Mouse (Mus musculus): ENCODE measurements at regions not wholly inside any gene's neighbourhood (a gene's known extent, or its start where the extent isn't known, plus 50 kb on each side); places are given as distances from the start of the nearest gene placed in this dataset.
"Not testable (repeated sequence)": the region's sequence is repeated elsewhere in the genome, so short reads cannot be mapped to it uniquely, and the experiment has no call there.

DNA sequence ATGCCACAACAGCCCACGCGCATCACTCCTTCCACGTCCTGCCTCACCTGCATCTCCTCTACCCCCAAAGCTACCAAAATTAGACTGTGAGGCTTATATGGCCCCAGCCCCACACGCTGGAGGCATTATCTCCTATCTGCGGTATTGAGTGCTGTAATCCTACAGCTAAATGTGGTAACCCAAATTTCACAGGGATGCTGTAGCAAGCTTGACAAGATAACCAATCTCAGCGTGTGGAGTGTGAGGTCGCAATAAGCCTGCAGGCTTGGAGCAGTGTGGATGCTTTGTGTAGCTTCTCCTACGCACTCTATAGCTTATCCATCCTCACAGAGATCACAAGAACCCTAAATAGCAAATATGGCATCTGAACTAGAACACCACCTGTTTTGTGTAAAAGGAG is 251.2 kb upstream of the Kcnh8 start:
- no peak for DNase-seq (ENCODE audit: low spot score)

DNA sequence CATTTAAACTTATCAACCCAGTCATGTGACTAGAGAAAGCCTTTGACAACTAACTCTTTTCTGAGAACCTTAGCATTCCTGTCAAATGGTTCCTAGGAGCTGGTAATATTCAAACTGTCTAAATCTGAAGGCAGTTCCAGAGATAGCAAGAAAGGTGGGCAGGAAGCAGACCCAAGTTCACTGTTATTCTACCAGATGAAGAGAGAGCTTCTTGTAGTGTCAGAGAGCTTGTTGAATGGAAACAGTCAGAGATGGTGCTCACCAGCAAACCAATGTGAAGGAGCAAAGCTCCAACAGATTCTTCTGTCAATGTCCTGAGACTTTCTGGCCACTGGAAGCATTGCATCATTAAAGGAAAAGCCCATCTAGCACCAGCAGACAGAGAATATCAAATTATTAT is 251.8 kb upstream of the Kcnh8 start:
- DNase-seq (ENCODE audit: low spot score), result no peak

DNA sequence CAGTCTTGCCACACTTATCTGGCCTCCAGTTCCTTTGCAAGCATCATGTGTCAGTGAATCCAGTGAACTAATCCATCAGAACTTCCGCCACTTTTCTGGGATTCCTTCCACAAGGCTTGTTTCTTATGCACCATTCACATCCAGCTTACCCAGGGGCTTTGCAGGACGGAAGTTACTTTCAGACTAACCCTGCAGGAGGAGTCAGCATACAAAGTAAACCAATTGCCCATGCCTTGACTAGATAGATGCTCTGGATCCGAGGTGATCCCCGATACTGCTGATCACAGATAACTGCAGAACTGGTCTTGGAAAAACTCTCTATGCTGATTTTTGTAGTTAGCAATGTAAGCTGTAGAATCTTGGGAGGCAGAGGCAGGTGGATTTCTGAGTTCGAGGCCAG is 252.6 kb upstream of the Kcnh8 start:
- no peak for DNase-seq (ENCODE audit: low spot score)

DNA sequence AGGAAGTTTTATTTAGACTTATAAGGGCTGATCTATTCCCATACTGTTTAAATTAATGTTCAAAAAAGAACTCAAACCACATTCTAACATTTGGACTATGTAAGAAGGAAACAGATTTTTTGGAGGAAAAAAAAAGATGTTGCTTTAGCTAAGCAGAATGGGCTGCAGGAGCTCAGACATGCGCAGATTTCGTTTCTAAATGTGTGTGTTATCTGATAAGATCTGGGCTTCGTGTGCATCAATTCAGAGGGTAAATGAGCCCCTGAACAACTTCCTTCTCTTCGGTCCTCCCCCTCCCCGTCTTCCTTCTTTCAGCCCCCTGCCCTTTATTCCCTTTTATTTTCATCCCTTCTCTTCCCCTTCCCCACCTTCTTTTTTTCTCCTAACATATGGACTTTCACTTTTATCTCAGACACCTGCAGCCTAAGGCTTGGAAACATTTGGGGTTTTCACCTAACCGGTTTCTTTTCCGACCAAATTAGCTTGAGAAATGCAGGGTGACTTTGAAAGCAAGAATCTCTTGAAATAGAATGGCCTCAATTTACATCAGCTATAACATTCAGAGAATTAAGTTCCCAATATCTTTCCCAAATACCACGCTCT is 253.9 kb upstream of the Kcnh8 start:
- DNase-seq (ENCODE audit: low spot score), result no peak

DNA sequence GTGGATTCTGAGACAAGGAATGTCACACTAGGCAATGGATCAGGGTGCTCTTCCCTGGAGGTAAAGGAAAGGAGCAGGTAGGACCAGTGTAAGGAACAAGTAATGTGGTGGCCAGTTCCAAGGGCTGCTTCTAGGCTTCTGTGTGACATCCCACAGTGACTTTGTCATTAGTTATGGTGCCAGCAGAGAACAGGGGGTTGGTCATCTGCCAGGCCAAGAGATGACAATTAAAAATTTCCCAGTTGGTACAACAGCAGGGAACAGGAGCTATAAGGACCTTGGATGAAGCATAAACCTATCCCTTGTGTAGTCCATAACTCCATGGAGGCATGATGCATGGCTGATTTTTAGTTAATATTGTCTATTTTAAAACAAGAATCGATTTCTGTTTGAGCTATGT is 281.9 kb upstream of the Kcnh8 start:
- no peak for DNase-seq (ENCODE audit: low spot score)

DNA sequence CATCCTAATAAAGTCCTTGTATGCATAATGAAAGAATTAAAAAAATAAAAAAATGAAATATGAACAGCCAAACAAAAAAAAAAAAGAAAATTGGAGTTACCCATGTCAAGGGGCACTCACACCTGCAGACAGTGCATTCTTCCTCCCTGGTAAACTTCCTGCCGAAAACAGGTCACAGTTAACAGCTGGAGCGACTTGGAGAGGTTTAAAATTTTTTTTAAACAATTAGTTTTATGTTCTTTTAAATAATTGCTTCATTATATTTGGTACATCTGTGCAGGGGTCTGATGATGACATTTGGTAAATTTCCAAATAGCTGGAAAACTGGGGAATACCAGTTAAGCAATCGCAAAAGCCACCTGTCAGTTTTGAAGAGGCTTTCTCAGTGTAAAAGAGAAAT is 285.5 kb upstream of the Kcnh8 start:
- DNase-seq (ENCODE audit: low spot score), result no peak

DNA sequence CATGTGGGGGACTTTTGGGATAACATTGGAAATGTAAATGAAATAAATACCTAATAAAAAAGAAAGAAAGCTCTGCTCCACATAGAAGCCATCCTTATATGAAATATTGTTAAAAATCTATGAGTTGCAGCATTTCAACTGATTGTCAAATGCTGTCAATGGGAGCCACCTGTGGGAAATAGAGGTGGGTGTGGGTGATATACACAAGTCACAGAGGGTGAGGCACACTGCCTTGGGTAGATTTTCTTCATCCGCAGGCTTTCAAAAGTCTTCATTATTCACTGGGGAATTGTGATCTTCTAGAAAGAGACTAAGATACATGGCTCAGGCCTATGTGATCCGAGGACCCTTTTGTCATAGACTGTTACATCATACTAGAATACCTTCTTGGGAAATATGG is 286.6 kb upstream of the Kcnh8 start:
- no peak for DNase-seq (ENCODE audit: low spot score)

DNA sequence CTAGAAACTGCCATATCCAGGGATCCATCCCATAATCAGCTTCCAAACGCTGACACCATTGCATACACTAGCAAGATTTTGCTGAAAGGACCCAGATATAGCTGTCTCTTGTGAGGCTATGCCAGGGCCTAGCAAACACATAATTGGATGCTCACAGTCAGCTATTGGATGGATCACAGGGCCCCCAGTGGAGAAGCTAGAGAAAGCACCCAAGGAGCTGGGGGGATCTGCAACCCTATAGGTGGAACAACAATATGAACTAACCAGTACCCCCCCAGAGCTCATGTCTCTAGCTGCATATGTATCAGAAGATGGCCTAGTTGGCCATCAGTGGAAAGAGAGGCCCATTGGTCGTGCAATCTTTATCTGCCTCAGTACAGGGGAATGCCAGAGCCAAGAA is 287.1 kb upstream of the Kcnh8 start:
- not testable (repeated sequence) for DNase-seq (ENCODE audit: low spot score)

DNA sequence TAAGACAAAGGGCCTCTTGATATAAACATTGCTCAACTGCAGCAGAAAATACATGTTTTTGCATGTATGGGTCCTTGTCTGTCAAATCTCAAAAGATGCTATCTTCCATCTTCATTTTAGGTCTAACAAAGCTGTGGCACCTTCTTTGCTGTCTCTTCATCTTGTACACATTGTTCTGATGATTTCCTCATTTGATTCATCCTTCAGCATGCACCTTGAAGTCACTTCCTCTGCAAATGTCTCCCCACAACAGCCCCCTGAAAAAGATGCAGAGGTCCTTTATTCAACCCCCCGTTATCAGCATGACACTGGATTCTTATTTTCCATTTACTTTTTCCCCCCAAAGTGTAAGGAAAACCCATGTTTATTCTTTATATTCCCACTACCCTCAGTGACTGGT is 290.5 kb upstream of the Kcnh8 start:
- DNase-seq (ENCODE audit: low spot score), result no peak

DNA sequence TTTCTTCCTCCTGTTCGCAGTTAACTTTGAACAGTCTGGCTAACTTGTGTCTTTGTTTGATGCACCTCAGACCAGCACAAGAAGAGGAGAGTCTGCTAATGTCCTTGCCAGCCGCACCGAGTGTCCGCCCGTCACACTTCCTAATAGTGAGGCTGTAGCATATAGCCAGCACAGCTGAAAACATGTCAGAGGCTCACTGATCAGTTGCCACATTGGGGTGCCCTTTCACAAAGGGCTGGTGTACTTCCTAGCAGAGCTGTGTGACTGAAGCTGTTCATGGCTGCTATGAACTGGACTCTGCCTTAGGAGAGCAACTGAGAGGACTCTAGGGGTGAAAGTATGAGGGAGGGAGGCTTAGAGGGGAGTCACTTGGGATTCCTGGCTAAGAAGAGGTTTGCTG is 293.7 kb upstream of the Kcnh8 start:
- no peak for DNase-seq (ENCODE audit: low spot score)

DNA sequence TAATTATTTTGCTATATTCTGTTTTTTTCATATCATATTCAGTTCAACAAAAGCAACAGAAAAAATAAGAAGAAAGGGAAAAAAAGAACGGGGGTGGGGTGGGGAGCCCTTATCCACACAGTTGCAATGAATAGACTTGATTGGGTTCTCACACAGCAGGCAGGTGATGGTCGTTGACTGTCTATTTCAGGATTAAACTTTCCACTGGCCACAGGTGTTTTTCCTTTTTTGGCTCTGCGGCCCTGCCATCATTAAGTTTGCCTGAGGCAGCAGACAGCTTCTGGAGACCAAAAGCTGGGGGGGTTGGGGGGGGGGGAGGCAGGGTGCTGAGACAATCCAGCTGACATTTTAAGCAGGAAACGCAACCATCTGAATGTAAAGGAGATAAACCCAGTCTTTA is 298.4 kb upstream of the Kcnh8 start:
- no peak for DNase-seq (ENCODE audit: low spot score)

DNA sequence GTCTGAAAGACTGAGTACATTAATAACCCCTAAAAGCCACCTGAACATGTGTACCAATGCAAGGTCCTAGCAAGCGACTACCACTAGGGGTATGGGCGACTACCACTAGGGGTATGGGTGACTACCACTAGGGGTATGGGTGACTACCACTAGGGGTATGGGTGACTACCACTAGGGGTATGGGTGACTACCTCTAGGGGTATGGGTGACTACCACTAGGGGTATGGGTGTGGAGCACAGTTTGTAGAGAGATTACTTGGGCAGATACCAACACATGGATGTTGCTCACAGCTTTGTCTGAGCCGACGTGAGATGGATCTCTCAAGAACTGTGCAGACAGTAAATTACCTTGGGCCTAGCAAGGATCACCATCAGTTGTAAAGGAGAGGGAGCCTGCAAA is 299.2 kb upstream of the Kcnh8 start:
- DNase-seq (ENCODE audit: low spot score), result no peak

DNA sequence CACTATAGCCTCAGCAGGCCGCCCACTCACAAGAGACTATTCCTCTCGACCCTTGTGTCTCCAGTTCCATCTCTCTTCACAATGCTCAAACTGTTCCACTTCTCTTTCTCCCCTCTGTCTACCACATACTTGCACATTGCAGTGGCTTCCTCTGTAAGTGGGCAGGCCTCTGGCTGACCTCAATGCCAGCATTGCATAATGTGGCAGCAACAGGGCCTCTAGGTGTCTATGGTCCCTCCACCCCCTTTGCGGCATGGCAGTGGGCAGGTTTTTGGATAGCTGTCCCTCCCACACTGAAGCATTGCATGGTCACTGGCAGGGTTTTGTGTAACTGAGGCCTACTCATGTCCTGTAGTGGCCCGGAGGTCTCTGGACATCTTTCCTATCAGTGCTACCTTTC is 302.7 kb upstream of the Kcnh8 start:
- DNase-seq (ENCODE audit: low spot score), result no peak

DNA sequence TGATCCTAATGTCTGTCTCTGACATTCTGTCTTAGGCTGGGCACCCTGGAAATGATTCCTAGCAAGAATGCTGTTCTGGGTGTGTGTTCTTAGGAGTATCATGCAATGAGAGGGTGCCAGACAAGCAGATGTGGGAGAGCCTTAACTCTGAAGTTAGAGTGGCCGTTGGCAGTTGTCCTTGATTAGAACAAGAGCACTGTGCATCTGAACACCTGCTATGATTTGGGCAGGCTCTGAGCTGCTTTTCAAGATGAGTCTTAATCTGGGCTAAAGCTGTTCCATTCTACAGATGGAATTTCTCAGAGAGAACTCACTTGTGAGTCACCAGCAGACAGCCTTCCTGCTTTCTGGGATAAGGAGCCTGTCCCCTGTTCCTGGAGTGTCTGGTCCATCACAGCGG is 317.1 kb upstream of the Kcnh8 start:
- DNase-seq (ENCODE audit: low spot score), result no peak

DNA sequence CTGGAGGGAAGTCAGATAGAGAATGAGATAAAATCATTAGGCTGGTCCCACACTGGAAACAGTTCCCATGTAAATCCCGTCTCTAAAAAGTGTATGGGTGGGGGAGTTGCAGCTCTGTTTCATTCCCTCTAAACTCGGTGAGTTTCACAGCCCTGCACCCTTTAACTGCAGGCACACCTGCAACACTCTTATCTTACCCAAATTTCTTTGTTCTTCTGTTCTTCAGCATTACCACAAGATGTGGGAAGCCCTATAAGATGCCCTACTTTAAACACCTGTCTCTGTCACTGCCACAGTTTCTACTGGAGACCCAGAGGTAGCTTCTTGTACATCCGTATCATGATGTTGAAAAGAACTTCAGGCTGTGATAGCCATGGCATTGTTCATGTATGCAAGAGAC is 320.2 kb upstream of the Kcnh8 start:
- DNase-seq (ENCODE audit: low spot score), result no peak

DNA sequence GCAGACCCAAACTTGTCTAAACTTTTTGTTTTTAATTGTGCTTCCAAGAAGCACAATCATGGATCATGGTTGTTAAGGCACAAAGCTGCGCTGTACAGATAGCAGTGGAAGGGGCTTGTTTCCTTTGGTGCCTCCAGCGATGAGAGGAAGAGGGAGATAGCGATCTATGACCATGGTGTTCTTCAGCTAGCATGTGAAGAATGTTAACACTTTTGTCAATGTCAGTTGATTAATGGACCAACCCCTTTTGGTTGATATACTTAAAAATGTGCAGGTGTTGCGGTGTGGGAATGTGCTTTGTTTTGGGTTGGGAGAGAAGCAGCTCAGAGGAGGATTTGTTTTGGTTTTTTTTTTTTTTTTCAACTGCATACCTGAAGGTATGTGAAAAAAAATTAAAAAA is 324.0 kb upstream of the Kcnh8 start:
- DNase-seq (ENCODE audit: low spot score), result no peak

DNA sequence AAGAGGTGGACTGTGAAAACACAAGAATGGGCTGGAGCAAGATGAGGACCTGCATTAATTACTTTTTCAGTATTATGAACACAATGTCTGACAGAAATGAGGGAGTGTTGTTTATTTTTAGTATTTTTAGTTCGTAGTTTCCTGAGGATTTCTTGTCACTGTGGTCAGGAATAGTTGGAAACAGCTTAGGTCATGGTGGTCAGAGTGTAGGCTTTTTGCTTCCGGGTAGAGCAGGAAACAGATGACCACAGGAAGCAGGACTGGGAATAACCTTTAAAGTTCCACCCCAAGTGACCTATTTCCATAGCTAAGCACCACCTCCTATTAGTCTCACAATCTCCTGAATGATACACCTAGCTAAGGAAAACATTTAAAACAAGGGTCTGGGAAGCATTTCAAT is 333.7 kb upstream of the Kcnh8 start:
- no peak for DNase-seq (ENCODE audit: low spot score)

DNA sequence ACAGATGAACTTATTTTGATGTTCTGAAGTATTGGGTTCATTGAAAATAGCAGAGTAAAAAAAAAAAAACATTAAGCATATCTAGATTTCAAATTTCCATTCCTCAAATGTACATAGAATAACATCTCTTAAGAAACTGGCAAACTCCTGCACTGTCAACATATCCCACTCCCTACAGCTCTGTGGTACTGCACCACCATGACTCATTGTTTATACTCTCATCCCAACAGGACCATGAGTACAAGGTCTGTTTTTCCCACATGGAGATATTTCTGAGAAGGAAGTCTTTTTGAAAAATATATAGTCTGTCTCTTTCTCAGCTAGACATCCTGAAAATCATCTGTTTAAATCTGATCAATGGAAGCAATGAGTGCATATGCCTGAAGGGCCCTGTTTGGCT is 351.2 kb upstream of the Kcnh8 start:
- DNase-seq (ENCODE audit: low spot score), result no peak

DNA sequence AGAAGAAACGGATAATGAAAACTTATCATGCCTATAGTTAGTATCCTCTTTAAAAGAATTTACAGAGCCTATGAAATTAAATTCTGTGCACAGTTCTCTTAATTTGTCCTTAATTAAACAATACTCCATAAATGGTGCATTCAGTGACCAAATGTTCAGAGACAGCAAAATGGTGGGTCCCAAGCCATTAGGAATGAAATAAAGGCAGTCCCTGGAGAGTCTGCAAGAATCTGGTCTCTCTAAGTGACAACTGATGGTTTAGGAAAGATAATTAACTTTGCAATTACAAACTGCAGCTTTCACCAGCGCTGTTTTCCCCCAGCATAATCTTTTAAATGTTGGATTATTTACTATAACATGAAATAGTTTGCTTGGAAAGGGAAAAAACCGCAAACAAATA is 376.9 kb upstream of the Kcnh8 start:
- DNase-seq (ENCODE audit: low spot score), result no peak

DNA sequence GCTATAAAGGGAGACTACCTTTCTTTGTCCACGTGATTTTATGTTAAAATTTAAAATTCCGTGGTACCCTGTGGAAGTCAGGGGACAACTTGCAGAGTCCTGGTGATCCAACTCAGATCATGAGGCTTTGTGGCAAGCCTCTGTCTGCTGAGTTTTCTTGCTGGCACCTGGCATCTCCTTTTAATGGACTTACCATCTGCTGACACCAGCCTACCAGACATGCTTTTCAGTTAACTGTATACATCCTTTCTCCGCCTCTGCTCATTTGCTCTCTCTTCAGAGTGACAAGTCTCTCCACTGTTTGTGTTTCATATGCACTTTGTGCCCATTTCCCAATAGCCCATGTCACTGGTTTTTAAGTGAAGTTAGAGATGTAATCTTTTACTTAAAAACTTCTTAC is 382.1 kb upstream of the Kcnh8 start:
- DNase-seq (ENCODE audit: low spot score), result no peak

DNA sequence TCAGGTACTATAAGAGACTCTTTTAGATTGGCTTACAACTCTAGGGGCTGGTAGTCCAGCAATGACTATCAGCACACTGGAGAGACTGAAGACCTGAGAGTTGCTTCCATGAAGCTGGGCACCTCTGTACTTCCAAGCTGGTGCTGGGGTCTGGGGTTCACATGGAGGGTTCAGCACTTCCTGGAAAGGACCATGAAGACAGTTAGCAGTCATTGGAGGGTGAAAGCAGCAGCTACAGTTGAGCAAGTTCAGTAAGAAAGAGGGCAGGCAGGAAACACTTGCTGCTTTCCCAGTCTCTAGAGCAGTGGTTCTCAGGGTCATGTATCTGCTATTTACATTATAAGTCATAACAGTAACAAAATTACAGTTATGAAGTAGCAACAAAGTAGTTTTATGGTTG is 384.3 kb upstream of the Satb1 start:
- DNase-seq (ENCODE audit: low spot score), result no peak

DNA sequence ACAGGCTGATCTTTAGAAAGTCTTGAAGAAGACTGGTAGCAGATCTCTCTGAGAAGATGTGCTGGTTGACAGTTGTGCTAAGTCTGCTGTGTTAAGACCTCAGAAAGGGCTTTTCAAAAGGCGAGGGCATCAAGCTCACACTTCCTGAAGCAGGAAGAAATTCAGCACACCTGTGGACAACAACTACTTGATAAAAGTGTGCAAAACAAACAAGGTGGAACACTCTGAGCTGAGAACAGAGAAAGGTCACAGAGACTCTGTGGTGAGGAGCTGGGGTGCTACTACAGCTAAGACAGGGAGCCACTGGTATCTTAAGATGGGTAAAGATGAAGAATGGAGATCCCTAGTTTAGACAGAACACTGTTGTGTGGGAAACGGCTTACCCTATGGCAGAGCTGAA is 379.9 kb upstream of the Satb1 start:
- DNase-seq (ENCODE audit: low spot score), result no peak

DNA sequence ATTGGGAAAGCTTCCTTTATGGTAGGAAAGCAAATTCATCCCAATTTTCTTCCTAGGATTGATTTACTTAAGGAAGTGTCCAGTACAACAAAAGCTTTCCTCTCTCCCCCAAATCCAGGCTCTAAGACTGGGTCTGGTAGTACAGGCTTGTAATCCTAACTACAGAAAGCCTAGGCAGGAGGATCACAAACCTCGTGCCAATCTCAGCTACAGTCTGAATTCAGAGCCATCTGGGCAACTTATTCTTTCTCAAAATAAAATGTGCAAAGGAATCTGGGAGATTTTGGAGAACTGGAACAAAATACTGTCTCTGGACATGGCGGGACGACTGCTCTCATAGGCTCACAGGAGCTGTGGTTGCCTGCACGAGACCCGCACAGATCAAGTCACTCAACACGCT is 377.4 kb upstream of the Satb1 start:
- no peak for DNase-seq (ENCODE audit: low spot score)

DNA sequence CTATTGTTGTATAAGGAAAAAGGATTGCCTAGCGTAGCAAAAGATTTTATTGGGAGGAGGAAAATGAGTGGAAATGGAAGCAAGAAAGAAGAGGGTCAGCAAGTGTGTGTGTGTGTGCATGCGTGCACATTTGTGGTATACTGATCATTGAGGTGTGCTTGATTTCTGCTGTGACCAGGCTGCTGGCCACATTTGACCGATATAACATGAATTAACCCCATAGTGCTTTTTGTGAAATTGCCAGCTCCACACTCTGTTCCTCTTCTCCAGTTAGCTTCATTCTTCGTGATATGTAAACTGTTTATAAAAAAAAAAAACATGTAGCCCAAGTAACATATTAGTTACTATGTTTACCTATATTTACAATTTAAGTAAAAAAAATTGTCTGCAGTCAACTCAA is 364.6 kb upstream of the Satb1 start:
- DNase-seq (ENCODE audit: low spot score), result no peak

DNA sequence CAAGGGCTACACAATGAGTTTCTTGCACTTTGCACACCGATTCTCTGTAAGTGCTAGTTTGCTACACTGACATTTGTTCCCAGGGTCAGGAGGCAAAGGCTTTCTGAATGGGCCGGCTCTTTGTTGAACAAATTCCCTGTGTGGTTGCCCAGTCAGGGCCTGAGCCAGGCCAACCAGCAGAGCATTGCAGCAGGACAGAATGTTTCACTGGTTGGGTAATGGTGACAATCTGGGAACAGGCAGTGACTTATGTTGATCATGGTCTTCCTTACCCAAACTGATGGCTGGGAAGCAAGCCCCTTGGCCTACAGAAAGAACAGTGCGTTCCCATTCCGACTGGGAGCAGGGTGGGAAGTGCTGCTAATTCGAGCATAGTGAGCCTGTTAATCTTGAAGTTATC is 363.7 kb upstream of the Satb1 start:
- DNase-seq (ENCODE audit: low spot score), result no peak

Measured in spleen, adult 12 weeks (tissue).